Mouse (Mus musculus): ENCODE results near the gene Gm2431. TPM values are rescaled to one million over a fixed set of nuclear protein-coding genes. Genes with fewer than 3 reads are reported as not detected.

Gene Gm2431
- total RNA-seq, 4 experiments from 2014 or later, result not detected

DNA sequence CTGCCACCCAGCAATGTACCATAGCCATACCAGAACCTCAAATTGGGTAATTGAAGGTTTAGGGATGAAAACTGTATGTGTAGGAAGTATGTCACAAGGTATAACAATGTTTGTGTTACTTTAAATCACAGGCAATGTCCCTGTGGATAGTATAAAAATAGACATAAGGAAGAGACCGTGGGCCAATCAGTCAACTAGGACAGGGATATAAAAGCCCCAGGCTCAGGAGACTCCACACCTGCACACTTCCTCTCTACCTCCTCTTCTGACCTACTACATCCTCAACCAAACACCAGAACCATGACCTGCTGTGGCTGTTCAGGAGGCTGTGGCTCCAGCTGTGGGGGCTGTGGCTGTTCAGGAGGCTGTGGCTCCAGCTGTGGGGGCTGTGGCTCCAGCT lies 46.6 kb downstream of the Gm2431 start, which contains the start of gene Gm7579:
Gene Gm7579, plus strand, starts transcription at position 301 of the 400 bp plus-strand sequence.
- DNase-seq (ENCODE audit: low spot score in 2 of 2), result no peak

Other genes with a start within 250 kb of the Gm2431 start
- 10 to 100 TPM; 32.6 to 34.9 (median 33.7) TPM for gene Mob2, start 197.3 kb downstream of the Gm2431 start, total RNA-seq (2022)
- gene Dusp8, start 162.5 kb downstream of the Gm2431 start, total RNA-seq (2022), result 100 to 1,000 TPM; 127 to 151 (median 133) TPM
- not detected for gene Gm45618, start 137.6 kb downstream of the Gm2431 start, total RNA-seq (2022)
- not detected for gene Gm39115, start 122.3 kb downstream of the Gm2431 start, total RNA-seq (2022)
- gene Gm45337, start 113.7 kb downstream of the Gm2431 start, total RNA-seq (2022), result not detected
- not detected for gene Gm29735, start 101.2 kb downstream of the Gm2431 start, total RNA-seq (2022)
- gene Gm4553, start 92.6 kb downstream of the Gm2431 start, total RNA-seq (2022), result not detected
- gene Krtap5-2, start 82.3 kb downstream of the Gm2431 start, total RNA-seq (2022), result not detected
- not detected for gene Gm10153, start 68.0 kb downstream of the Gm2431 start, total RNA-seq (2022)
- not detected for gene Krtap5-3, start 57.0 kb downstream of the Gm2431 start, total RNA-seq (2022)
- not detected for gene Gm7579, start 46.5 kb downstream of the Gm2431 start, total RNA-seq (2022)
- not detected for gene Krtap5-5, start 28.4 kb downstream of the Gm2431 start, total RNA-seq (2022)
- gene Gm40460, start 17.3 kb downstream of the Gm2431 start, total RNA-seq (2022), result not detected
- not detected for gene Gm4559, start 16.0 kb upstream of the Gm2431 start, total RNA-seq (2022)
- not detected for gene Krtap5-1, start 38.8 kb upstream of the Gm2431 start, total RNA-seq (2022)
- not detected for gene Krtap5-4, start 45.2 kb upstream of the Gm2431 start, total RNA-seq (2022)
- gene Ifitm10, start 115.4 kb upstream of the Gm2431 start, total RNA-seq (2022), result 10 to 100 TPM; 30.9 to 34.5 (median 31.7) TPM
- gene Gm49369, start 124.3 kb upstream of the Gm2431 start, total RNA-seq (2022), result 10 to 100 TPM in 2 of 4 experiments, 1 to 10 TPM in 1, not detected in 1; 2.2 to 24.0 (median 19.7) TPM
- gene Ctsd, start 129.7 kb upstream of the Gm2431 start, total RNA-seq (2022), result 1,000 to 10,000 TPM in 1 of 4 experiments, 100 to 1,000 TPM in 3; 328 to 1,203 (median 591) TPM
- gene Syt8, start 176.5 kb upstream of the Gm2431 start, total RNA-seq (2022), result not detected
- gene Tnni2, start 183.5 kb upstream of the Gm2431 start, total RNA-seq (2022), result 1 to 10 TPM; 1.9 to 9.6 (median 5.2) TPM
- gene Lsp1, start 202.5 kb upstream of the Gm2431 start, total RNA-seq (2022), result 10 to 100 TPM; 10.8 to 18.8 (median 13.9) TPM
- gene Tnnt3, start 240.5 kb upstream of the Gm2431 start, total RNA-seq (2022), result 10 to 100 TPM in 1 of 4 experiments, 1 to 10 TPM in 2, under 1 TPM in 1; 0.88 to 14.3 (median 6.5) TPM

Data from left cerebral cortex, adult 8-10 months (tissue).